Mouse (Mus musculus) gastrocnemius, adult 2 months (tissue): ENCODE data around the gene Efcab14. TPM values are rescaled to one million over a fixed set of nuclear protein-coding genes. Genes with fewer than 3 reads are reported as not detected.

ENCODE experiments used
- DNase-seq: peaks from one replicate; pipeline ENCODE4 v3.0.0; 2022
- H3K27ac ChIP-seq: fragments of 200-600 bp; 2 replicates; pipeline ENCODE4 v1.8.1; 2022; ENCODE audit warnings: mild to moderate bottlenecking
- H3K4me3 ChIP-seq: fragments of 200-600 bp; 2 replicates; pipeline ENCODE4 v1.8.1; 2022; ENCODE audit warnings: mild to moderate bottlenecking, moderate library complexity
- CTCF ChIP-seq: fragments of 200-600 bp; IDR thresholded peaks from 2 replicates; pipeline ENCODE4 v1.8.1; 2022; ENCODE audit warnings: antibody characterized with exemption, mild to moderate bottlenecking, moderate library complexity
- intact Hi-C: fragments of 180-260 bp; cut with DNase I; formaldehyde crosslinking; loops from one replicate; pipeline ENCODE4 v1.15.1; 2025
- total RNA-seq, 2 experiments: library from RNA; stranded (reverse); gene quantifications; 2 replicates each; pipeline ENCODE4 v1.2.3; 2021

Gene Efcab14
- total RNA-seq, 2 experiments from 2014 or later = 35.7 to 49.5 TPM

DNA sequence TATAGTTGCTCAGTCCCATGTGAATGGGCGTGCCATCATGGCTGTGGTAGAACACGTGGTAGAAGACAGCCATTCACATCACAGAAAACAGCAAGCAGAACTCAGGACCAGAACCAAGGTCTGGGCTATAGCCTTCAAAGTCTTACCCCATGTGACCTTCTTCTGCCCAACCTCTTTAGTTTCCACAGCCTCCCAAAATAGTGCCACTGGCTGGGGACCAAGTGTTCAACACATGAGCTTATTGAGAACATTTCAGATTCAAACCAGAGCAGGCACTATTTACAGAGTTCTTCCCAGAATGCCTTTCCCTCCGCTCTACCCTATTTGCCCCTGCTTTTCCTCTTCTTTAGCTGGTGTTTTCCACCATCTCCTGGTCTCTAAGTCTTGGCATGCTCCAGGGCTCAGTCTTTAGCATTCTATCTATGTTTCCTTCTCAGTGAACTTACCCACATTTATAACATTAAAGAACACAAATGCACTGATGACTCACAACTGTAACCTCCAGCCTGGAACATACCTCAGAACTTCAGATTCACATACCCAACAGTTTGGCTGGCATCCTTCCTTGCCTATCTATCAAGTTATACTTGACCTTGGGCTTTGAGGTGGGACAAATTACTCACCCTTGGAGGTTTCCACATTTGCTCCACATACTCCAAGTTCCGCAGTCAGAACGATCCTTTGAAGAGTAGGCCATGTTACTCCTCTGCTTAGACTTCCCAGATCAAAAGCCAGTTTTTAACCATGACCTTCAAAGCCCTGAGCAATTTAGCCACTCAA, 44.7 kb downstream of the Efcab14 start:
- DNase-seq = peak; percentile 53
- peak overlapping the region; percentile 71 for H3K27ac ChIP-seq
- H3K4me3 ChIP-seq = no peak overlapping the region
- intact Hi-C loops = loop anchor here (5.0 kb wide), 1 partner anchor 40 kb away; no protein-coding TSS in a partner anchor
- no peak for TF ChIP-seq CTCF

- peak within 1 kb of the TSS; percentile 92 for H3K27ac ChIP-seq
- intact Hi-C loops = loop anchor here (5.0 kb wide), 1 partner anchor 43 kb away; no protein-coding TSS in a partner anchor
- DNase-seq = peak; percentile 89
- TF ChIP-seq CTCF = peak; percentile 53
- peak within 1 kb of the TSS; percentile 99 for H3K4me3 ChIP-seq
Measured at GRCm38 (mm10) chr4:115784769-115785510, 47.4 kb downstream of the Efcab14 start, which contains the start of gene Atpaf1. Gene Atpaf1, plus strand, starts transcription at chr4:115784812.

- intact Hi-C loops = no loop called here
- no peak for DNase-seq
- Histone ChIP-seq H3K27ac (peak overlapping the region; percentile 92), H3K4me3 (peak overlapping the region; percentile 99)
- no peak for TF ChIP-seq CTCF
Measured at GRCm38 (mm10) chr4:115785511-115786034, 48.0 kb downstream of the Efcab14 start.

GRCm38 (mm10) chr4:115790864-115791263, 53.3 kb downstream of the Efcab14 start:
- intact Hi-C loops = no loop called here
- no peak for DNase-seq
- TF ChIP-seq CTCF = no peak
- Histone ChIP-seq H3K27ac (no peak overlapping the region), H3K4me3 (no peak overlapping the region)

GRCm38 (mm10) chr4:115795360-115795759, 57.8 kb downstream of the Efcab14 start:
- TF ChIP-seq CTCF = no peak
- Histone ChIP-seq H3K27ac (no peak overlapping the region), H3K4me3 (no peak overlapping the region)
- no peak for DNase-seq
- intact Hi-C loops = no loop called here

GRCm38 (mm10) chr4:115799981-115800380, 62.4 kb downstream of the Efcab14 start:
- DNase-seq = no peak
- Histone ChIP-seq H3K27ac (no peak overlapping the region), H3K4me3 (no peak overlapping the region)
- intact Hi-C loops = no loop called here
- TF ChIP-seq CTCF = no peak

- Histone ChIP-seq H3K4me3 (no peak overlapping the region), H3K27ac (no peak overlapping the region)
- no peak for TF ChIP-seq CTCF
- intact Hi-C loops = no loop called here
- DNase-seq = no peak
Measured at GRCm38 (mm10) chr4:115812326-115812725, 74.8 kb downstream of the Efcab14 start.

DNA sequence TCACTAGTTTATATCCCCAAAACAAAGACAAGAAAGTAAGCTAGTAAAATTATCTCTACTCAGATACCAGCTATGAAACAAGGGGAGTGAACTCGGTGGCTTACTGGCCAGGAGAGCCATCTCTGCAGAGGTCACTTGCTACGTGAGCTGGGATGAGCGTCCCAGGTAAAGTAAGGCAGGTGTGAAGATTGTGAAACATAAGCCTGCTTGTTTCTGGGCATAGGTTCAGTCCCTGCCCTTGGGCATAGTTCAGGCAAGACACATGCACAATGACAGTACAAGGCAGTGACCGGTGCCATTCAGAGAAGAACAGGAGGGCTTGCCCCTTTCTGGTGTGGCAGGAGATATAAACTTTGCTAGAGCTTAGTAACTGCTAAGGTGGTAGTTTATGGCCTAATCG, 78.1 kb downstream of the Efcab14 start:
- intact Hi-C loops = no loop called here
- no peak for DNase-seq
- Histone ChIP-seq H3K4me3 (no peak overlapping the region), H3K27ac (no peak overlapping the region)
- no peak for TF ChIP-seq CTCF

- Histone ChIP-seq H3K4me3 (no peak overlapping the region), H3K27ac (no peak overlapping the region)
- DNase-seq = no peak
- TF ChIP-seq CTCF = no peak
- intact Hi-C loops = no loop called here
Measured at GRCm38 (mm10) chr4:115820199-115820598, 82.7 kb downstream of the Efcab14 start.

DNA sequence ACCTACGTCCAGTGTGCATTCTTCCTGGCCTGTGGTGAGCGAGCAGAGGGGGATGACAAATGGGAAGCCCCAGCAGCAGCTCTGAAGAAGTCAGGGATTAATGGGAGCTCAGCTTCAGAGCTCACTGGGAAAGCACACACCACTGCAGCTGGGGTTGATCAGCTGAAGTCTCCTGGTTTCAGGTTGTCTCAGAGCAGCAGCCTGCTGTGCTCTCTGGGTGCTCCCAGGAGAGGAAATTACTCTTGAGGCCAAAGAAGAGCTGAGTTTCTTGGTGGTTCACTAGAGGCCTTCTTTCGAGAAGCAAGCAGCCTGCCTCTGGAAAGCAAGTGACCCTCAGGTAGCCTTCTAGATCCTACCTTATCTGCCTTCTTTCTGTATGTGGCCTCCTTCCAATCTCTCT, 83.4 kb downstream of the Efcab14 start:
- DNase-seq = no peak
- H3K4me3 ChIP-seq = no peak overlapping the region
- intact Hi-C loops = no loop called here

DNA sequence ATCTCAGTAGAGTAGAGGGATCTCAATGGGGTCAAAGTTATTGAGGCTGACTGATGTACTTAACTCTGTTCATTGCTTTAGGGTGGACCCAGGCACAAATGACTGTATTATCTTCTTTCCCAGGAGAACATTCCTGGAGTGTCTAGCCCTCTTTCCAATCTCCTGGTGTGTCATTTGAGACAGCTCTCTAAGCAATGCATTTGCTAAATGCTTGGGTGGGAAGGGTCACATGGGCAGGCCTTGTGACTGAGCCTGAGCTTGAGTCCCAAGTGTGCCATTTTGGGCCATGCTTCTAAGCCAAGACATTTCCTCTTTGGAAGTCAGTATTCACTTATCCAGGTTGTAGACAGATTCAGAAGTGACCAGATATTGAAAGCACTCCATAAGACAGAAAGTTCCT, 83.9 kb downstream of the Efcab14 start:
- Histone ChIP-seq H3K27ac (no peak overlapping the region), H3K4me3 (no peak overlapping the region)
- no peak for TF ChIP-seq CTCF
- intact Hi-C loops = no loop called here
- DNase-seq = no peak

More for the DNA sequence above, 83.4 kb downstream of the Efcab14 start:
- no peak for TF ChIP-seq CTCF
- no peak overlapping the region for H3K27ac ChIP-seq

GRCm38 (mm10) chr4:115821928-115822327, 84.4 kb downstream of the Efcab14 start:
- Histone ChIP-seq H3K4me3 (no peak overlapping the region), H3K27ac (no peak overlapping the region)
- intact Hi-C loops = no loop called here
- TF ChIP-seq CTCF = no peak
- DNase-seq = no peak

DNA sequence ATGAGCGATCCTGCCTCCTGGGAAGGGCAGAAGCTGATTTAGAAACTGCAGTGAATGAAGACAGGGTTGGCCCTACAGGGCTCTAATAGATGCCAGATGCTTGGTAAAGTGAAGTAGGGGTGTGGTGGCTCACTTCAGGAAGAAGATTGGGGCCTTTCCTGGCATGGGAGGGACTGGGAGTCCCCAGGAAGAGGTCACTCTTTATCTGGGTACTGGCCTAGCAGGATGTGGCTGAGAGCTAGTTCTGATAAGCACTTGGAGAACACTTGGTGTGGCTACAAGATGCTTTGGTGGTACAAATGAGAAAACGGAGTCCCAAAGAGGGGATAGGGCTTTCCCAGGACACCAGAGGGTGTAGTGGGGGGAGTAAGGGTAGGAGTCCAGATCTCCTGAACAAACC, 86.6 kb downstream of the Efcab14 start:
- intact Hi-C loops = no loop called here
- no peak overlapping the region for H3K27ac ChIP-seq
- TF ChIP-seq CTCF = no peak
- H3K4me3 ChIP-seq = no peak overlapping the region
- DNase-seq = no peak
